8 mouse cellular contexts compared by ENCODE assay signal in genomic region chr13:91224438-91224814, GRCm38 (mm10). TPM values are rescaled to one million over a fixed set of nuclear protein-coding genes. Genes with fewer than 3 reads are reported as not detected.
DNase-seq lines count a peak whose midpoint lies in the region; ATAC-seq and TF ChIP-seq lines count a peak whose summit lies in the region.

No protein-coding gene starts in this region.

- H3K4me1 ChIP-seq in testis, adult 2 months (ENCODE audit: control insufficient read depth, insufficient read depth, low read length): peaks cover 5% of the 10 kb centered on the region
- H3K4me1 ChIP-seq in limb, embryonic 11.5 days (ENCODE audit: control insufficient read depth, insufficient read depth, low read length): peaks cover 6% of the 10 kb centered on the region; the same call in 1 of the 2 replicates
- no peaks in the 10 kb centered on the region for H3K4me1 ChIP-seq in olfactory bulb, adult 2 months (ENCODE audit: control insufficient read depth, insufficient read depth, low read length)

- H3K9ac ChIP-seq in limb, embryonic 11.5 days (ENCODE audit: low read length): peak overlapping the region; percentile 70

- H3K9me3 ChIP-seq in limb, embryonic 11.5 days (ENCODE audit: control insufficient read depth, low read length): no peaks in the 10 kb centered on the region

- H3K4me3 ChIP-seq in testis, adult 2 months (ENCODE audit: control insufficient read depth, low read depth, low read length): peak overlapping the region; percentile 94; the same call in 1 of the 2 replicates
- H3K4me3 ChIP-seq in limb, embryonic 11.5 days (ENCODE audit: low read depth, low read length): peak overlapping the region; percentile 43
- peak overlapping the region; percentile 90; the same call in 1 of the 2 replicates for H3K4me3 ChIP-seq in olfactory bulb, adult 2 months (ENCODE audit: insufficient read depth, low read depth, low read length)

- H3K27ac ChIP-seq in testis, adult 2 months (ENCODE audit: control insufficient read depth, insufficient read depth, low read depth, low read length): no peak overlapping the region
- peak overlapping the region; percentile 97 for H3K27ac ChIP-seq in limb, embryonic 11.5 days (replicated peaks; ENCODE audit: low read depth, low read length)
- peak overlapping the region; percentile 97 for H3K27ac ChIP-seq in olfactory bulb, adult 2 months (ENCODE audit: insufficient read depth, low read depth, low read length)

- no peaks in the 10 kb centered on the region for H3K36me3 ChIP-seq in testis, adult 2 months (ENCODE audit: control insufficient read depth, insufficient read depth, low read length)
- H3K36me3 ChIP-seq in limb, embryonic 11.5 days (ENCODE audit: control insufficient read depth, insufficient read depth, low read length): no peaks in the 10 kb centered on the region

- no peak for TF ChIP-seq POLR2A in testis, adult 2 months (IDR thresholded peaks at IDR 0.05; ENCODE audit: control insufficient read depth, low read depth, low read length)
- no peak for TF ChIP-seq POLR2A in olfactory bulb, adult 2 months (IDR thresholded peaks at IDR 0.05; ENCODE audit: insufficient read depth, low read depth, low read length)

- DNase-seq in testis, postnatal 10 days (ENCODE audit: low spot score): no peak
- peak; percentile 69 for DNase-seq in fat pad, adult 2 months (ENCODE audit: extremely low read depth, low read depth, low spot score)
- DNase-seq in limb, embryonic 11.5 days (ENCODE audit: low spot score): no peak
- no peak for DNase-seq in thymus, postnatal 4 days
- no peak for DNase-seq in retina, postnatal 1 day
- DNase-seq in cerebellum, postnatal 10 days: no peak

- H3K27me3 ChIP-seq in testis, adult 2 months (ENCODE audit: control insufficient read depth, insufficient read depth, low read length): no peaks in the 10 kb centered on the region
- no peaks in the 10 kb centered on the region for H3K27me3 ChIP-seq in limb, embryonic 11.5 days (ENCODE audit: control insufficient read depth, insufficient read depth, low read length)

- 54% methylated on average over 2 of the region's 2 CpGs for WGBS in limb, embryonic 11.5 days
- 68% methylated on average over 2 of the region's 2 CpGs for WGBS in olfactory bulb, adult 2 months

- H3K4me2 ChIP-seq in limb, embryonic 11.5 days (ENCODE audit: low read depth, severe bottlenecking): peak overlapping the region; percentile 58

- no peak for TF ChIP-seq CTCF in testis, adult 2 months (IDR thresholded peaks at IDR 0.05; ENCODE audit: control insufficient read depth, insufficient read depth, insufficient replicate concordance, low read depth, low read length)
- no peak for TF ChIP-seq CTCF in olfactory bulb, adult 2 months (IDR thresholded peaks at IDR 0.05; ENCODE audit: insufficient read depth, low read depth, low read length)

- peak; percentile 7; the same call in 1 of the 2 replicates for ATAC-seq in limb, embryonic 11.5 days (ENCODE audit: insufficient number of reproducible peaks, low FRiP score, low TSS enrichment, low read depth)

RNA-seq across cellular contexts. Expression of gene Atg10, which starts 0.7 kb away (rescaled TPM):
- polyA plus RNA-seq in testis, adult 2 months (2012; rRNA removed): 0.94 and 1.1 TPM in 2 replicates
- polyA plus RNA-seq in limb, embryonic 11.5 days (2014; fragmentation: Nextera tagmentation; extraction: Ambion mirVana): 11.4 and 13.6 TPM in 2 replicates
- not detected in 2 replicates for polyA plus RNA-seq in olfactory bulb, adult 2 months (2012; ENCODE audit: insufficient read depth, insufficient read length, low replicate concordance, missing spikeins)

Comparison
In these comparisons a context has a peak if more than half of its experiments do, and no peak if none do; other contexts are left out.
1. H3K4me3 ChIP-seq: peak in every context shown above with its lines; median percentile 94 in testis, adult 2 months; 90 in olfactory bulb, adult 2 months; 43 in limb, embryonic 11.5 days.